Mouse (Mus musculus) lung, postnatal 0 days (tissue): ENCODE data around the gene Olfr10.

Source experiments
- CTCF ChIP-seq: IDR thresholded peaks from 2 replicates; pipeline ENCODE4 v1.5.1; 2016; ENCODE audit warnings: antibody characterized with exemption, mild to moderate bottlenecking
- EP300 ChIP-seq: IDR thresholded peaks from 2 replicates; pipeline ENCODE4 v1.6.1; 2016; ENCODE audit warnings: antibody characterized with exemption, mild to moderate bottlenecking, control low read depth

DNA sequence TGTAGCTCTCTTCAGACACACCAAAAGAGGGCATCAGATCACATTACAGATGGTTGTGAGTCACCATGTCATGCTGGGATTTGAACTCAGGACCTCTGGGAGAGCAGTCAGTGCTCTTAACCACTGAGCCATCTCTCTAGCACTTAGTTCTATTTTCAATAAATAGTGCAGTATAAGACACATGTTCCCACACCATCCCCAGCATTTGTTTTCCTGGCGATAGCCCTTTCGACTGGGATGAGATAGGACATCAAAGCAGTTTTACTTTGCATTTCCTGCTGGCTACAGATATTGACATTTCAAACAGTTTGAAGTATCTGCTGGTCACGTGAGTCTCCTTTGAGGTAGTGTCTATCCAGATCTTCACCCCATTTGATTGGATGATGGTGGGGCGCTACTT, 34.2 kb upstream of the Olfr10 start:
- no peak for TF ChIP-seq EP300
- TF ChIP-seq CTCF, result no peak
